Mouse (Mus musculus) testis, postnatal 10 days (tissue): ENCODE results near the gene Fry.

Source experiments
- DNase-seq: peaks from one replicate; pipeline ENCODE4 v3.0.0; 2021; ENCODE audit warnings: low spot score

The Fry gene

GRCm38 (mm10) chr5:150389589-150390377 is 271.3 kb downstream of the Fry start:
- no peak for DNase-seq

- DNase-seq, result no peak
Observed at GRCm38 (mm10) chr5:150390422-150390821, 272.0 kb downstream of the Fry start.

- DNase-seq, result no peak
Observed at GRCm38 (mm10) chr5:150394645-150395044, 276.2 kb downstream of the Fry start.

GRCm38 (mm10) chr5:150402832-150403447 is 284.5 kb downstream of the Fry start:
- no peak for DNase-seq

- no peak for DNase-seq
Observed at GRCm38 (mm10) chr5:150404867-150405266, 286.4 kb downstream of the Fry start.

GRCm38 (mm10) chr5:150408979-150409378 is 290.5 kb downstream of the Fry start:
- DNase-seq, result no peak

- no peak for DNase-seq
Observed at GRCm38 (mm10) chr5:150409451-150410045, 291.1 kb downstream of the Fry start.

GRCm38 (mm10) chr5:150412750-150413450 is 294.5 kb downstream of the Fry start:
- DNase-seq, result no peak

- no peak for DNase-seq
Observed at GRCm38 (mm10) chr5:150414823-150415222, 296.4 kb downstream of the Fry start.

GRCm38 (mm10) chr5:150417223-150417622 is 298.8 kb downstream of the Fry start:
- no peak for DNase-seq

GRCm38 (mm10) chr5:150418035-150418434 is 299.6 kb downstream of the Fry start:
- no peak for DNase-seq

- no peak for DNase-seq
Observed at GRCm38 (mm10) chr5:150425038-150425437, 306.6 kb downstream of the Fry start.

- DNase-seq, result peak; percentile 75
Observed at GRCm38 (mm10) chr5:150426595-150426994, 308.1 kb downstream of the Fry start.

GRCm38 (mm10) chr5:150431286-150431685 is 312.8 kb downstream of the Fry start:
- DNase-seq, result peak; percentile 67

GRCm38 (mm10) chr5:150432960-150433359 is 314.5 kb downstream of the Fry start:
- no peak for DNase-seq

- no peak for DNase-seq
Observed at GRCm38 (mm10) chr5:150436629-150437389, 318.4 kb downstream of the Fry start.

- DNase-seq, result peak; percentile 66
Observed at GRCm38 (mm10) chr5:150441690-150442089, 323.2 kb downstream of the Fry start.

GRCm38 (mm10) chr5:150451281-150452003 is 333.0 kb downstream of the Fry start:
- no peak for DNase-seq

- no peak for DNase-seq
Observed at GRCm38 (mm10) chr5:150452004-150452626, 333.7 kb downstream of the Fry start.

- no peak for DNase-seq
Observed at GRCm38 (mm10) chr5:150452671-150453070, 334.2 kb downstream of the Fry start.

GRCm38 (mm10) chr5:150453490-150453889 is 335.0 kb downstream of the Fry start:
- DNase-seq, result no peak
